Mouse (Mus musculus) frontal cortex, postnatal 10 days (tissue): ENCODE results near the gene Hacd1.

Experiments used
- DNase-seq, 2 experiments: peaks; one replicate each; pipeline ENCODE4 v3.0.0; 2022; ENCODE audit warnings: low spot score in 2 of 2, mixed read lengths in 1 of 2

The Hacd1 gene

GRCm38 (mm10) chr2:14005121-14005520, 50.8 kb downstream of the Hacd1 start:
- DNase-seq, result no peak

GRCm38 (mm10) chr2:13960136-13960535, 95.8 kb downstream of the Hacd1 start:
- DNase-seq, result no peak

- DNase-seq, result no peak
Observed at GRCm38 (mm10) chr2:13956463-13956862, 99.5 kb downstream of the Hacd1 start.

GRCm38 (mm10) chr2:13938118-13938517, 117.8 kb downstream of the Hacd1 start:
- no peak for DNase-seq

- no peak for DNase-seq
Observed at GRCm38 (mm10) chr2:13935343-13935742, 120.6 kb downstream of the Hacd1 start.

- no peak for DNase-seq
Observed at GRCm38 (mm10) chr2:13932253-13932652, 123.7 kb downstream of the Hacd1 start.

GRCm38 (mm10) chr2:13930724-13931123, 125.2 kb downstream of the Hacd1 start:
- DNase-seq, result no peak

- DNase-seq, result no peak
Observed at GRCm38 (mm10) chr2:13888568-13888967, 167.4 kb downstream of the Hacd1 start.

- DNase-seq, result no peak
Observed at GRCm38 (mm10) chr2:13857461-13857860, 198.5 kb downstream of the Hacd1 start.

GRCm38 (mm10) chr2:13855510-13855909, 200.4 kb downstream of the Hacd1 start:
- DNase-seq, result no peak

GRCm38 (mm10) chr2:13836310-13836709, 219.6 kb downstream of the Hacd1 start:
- DNase-seq, result no peak

GRCm38 (mm10) chr2:13834989-13835388, 220.9 kb downstream of the Hacd1 start:
- DNase-seq, result no peak

GRCm38 (mm10) chr2:13816645-13817044, 239.3 kb downstream of the Hacd1 start:
- DNase-seq, result no peak

- DNase-seq, result no peak
Observed at GRCm38 (mm10) chr2:13808593-13808992, 247.3 kb downstream of the Hacd1 start.

GRCm38 (mm10) chr2:13808008-13808407, 247.9 kb downstream of the Hacd1 start:
- no peak for DNase-seq

- no peak for DNase-seq
Observed at GRCm38 (mm10) chr2:13806120-13806519, 249.8 kb downstream of the Hacd1 start.

GRCm38 (mm10) chr2:13800639-13801038, 255.3 kb downstream of the Hacd1 start:
- DNase-seq, result no peak
